Mouse (Mus musculus): ENCODE results near the gene Gli3. TPM values are rescaled to one million over a fixed set of nuclear protein-coding genes. Genes with fewer than 3 reads are reported as not detected.

Gli3 gene
- polyA plus RNA-seq, 1 experiment: 1.4 TPM

- Histone ChIP-seq H3K4me3 (replicated peaks; ENCODE audit: control insufficient read depth, low read depth, low read length) (no peak overlapping the region), H3K4me1 (ENCODE audit: control insufficient read depth, insufficient read depth, low read length) (no peaks in the 10 kb centered on the region), H3K27ac (ENCODE audit: control insufficient read depth, insufficient read depth, low read depth, low read length, poor library complexity) (no peak overlapping the region)
- TF ChIP-seq POLR2A (IDR thresholded peaks at IDR 0.05; ENCODE audit: borderline replicate concordance, control insufficient read depth, low read depth, low read length) (no peak), CTCF (IDR thresholded peaks at IDR 0.05; ENCODE audit: control insufficient read depth, insufficient read depth, low read length) (no peak)
- 89% methylated on average over 8 of the region's 8 CpGs for WGBS
These were observed 87.1 kb downstream of the Gli3 start for GRCm38 (mm10) chr13:15550027-15550602.

- H3K4me3 ChIP-seq (replicated peaks; ENCODE audit: control insufficient read depth, low read depth, low read length): no peak overlapping the region
- TF ChIP-seq CTCF (IDR thresholded peaks at IDR 0.05; ENCODE audit: control insufficient read depth, insufficient read depth, low read length): no peak
- 81% methylated on average over 6 of the region's 6 CpGs for WGBS
- H3K27ac ChIP-seq (ENCODE audit: control insufficient read depth, insufficient read depth, low read depth, low read length, poor library complexity): no peak overlapping the region
- H3K4me1 ChIP-seq (ENCODE audit: control insufficient read depth, insufficient read depth, low read length): no peaks in the 10 kb centered on the region
These were observed 87.7 kb downstream of the Gli3 start for GRCm38 (mm10) chr13:15550731-15551130.

GRCm38 (mm10) chr13:15552009-15552408, 89.0 kb downstream of the Gli3 start:
- Histone ChIP-seq H3K4me3 (replicated peaks; ENCODE audit: control insufficient read depth, low read depth, low read length) (no peak overlapping the region), H3K4me1 (ENCODE audit: control insufficient read depth, insufficient read depth, low read length) (no peaks in the 10 kb centered on the region), H3K27ac (ENCODE audit: control insufficient read depth, insufficient read depth, low read depth, low read length, poor library complexity) (no peak overlapping the region)
- WGBS: 82% methylated on average over 3 of the region's 3 CpGs
- TF ChIP-seq CTCF (IDR thresholded peaks at IDR 0.05; ENCODE audit: control insufficient read depth, insufficient read depth, low read length): no peak
- TF ChIP-seq POLR2A (IDR thresholded peaks at IDR 0.05; ENCODE audit: borderline replicate concordance, control insufficient read depth, low read depth, low read length): no peak

GRCm38 (mm10) chr13:15556646-15557098, 93.6 kb downstream of the Gli3 start:
- TF ChIP-seq POLR2A (IDR thresholded peaks at IDR 0.05; ENCODE audit: borderline replicate concordance, control insufficient read depth, low read depth, low read length) (no peak), CTCF (IDR thresholded peaks at IDR 0.05; ENCODE audit: control insufficient read depth, insufficient read depth, low read length) (no peak)
- H3K4me3 ChIP-seq (replicated peaks; ENCODE audit: control insufficient read depth, low read depth, low read length): no peak overlapping the region
- H3K27ac ChIP-seq (ENCODE audit: control insufficient read depth, insufficient read depth, low read depth, low read length, poor library complexity): no peak overlapping the region
- 32% methylated on average over 2 of the region's 2 CpGs for WGBS
- no peaks in the 10 kb centered on the region for H3K4me1 ChIP-seq (ENCODE audit: control insufficient read depth, insufficient read depth, low read length)

- H3K27ac ChIP-seq (ENCODE audit: control insufficient read depth, insufficient read depth, low read depth, low read length, poor library complexity): no peak overlapping the region
- no peaks in the 10 kb centered on the region for H3K4me1 ChIP-seq (ENCODE audit: control insufficient read depth, insufficient read depth, low read length)
- H3K4me3 ChIP-seq (replicated peaks; ENCODE audit: control insufficient read depth, low read depth, low read length): no peak overlapping the region
- TF ChIP-seq POLR2A (IDR thresholded peaks at IDR 0.05; ENCODE audit: borderline replicate concordance, control insufficient read depth, low read depth, low read length) (no peak), CTCF (IDR thresholded peaks at IDR 0.05; ENCODE audit: control insufficient read depth, insufficient read depth, low read length) (no peak)
- WGBS: 59% methylated on average over 3 of the region's 3 CpGs
These were observed 98.4 kb downstream of the Gli3 start for GRCm38 (mm10) chr13:15561441-15561840.

GRCm38 (mm10) chr13:15570908-15571568, 108.0 kb downstream of the Gli3 start:
- no peaks in the 10 kb centered on the region for H3K4me1 ChIP-seq (ENCODE audit: control insufficient read depth, insufficient read depth, low read length)
- no peak overlapping the region for H3K27ac ChIP-seq (ENCODE audit: control insufficient read depth, insufficient read depth, low read depth, low read length, poor library complexity)
- TF ChIP-seq POLR2A (IDR thresholded peaks at IDR 0.05; ENCODE audit: borderline replicate concordance, control insufficient read depth, low read depth, low read length): no peak
- H3K4me3 ChIP-seq (replicated peaks; ENCODE audit: control insufficient read depth, low read depth, low read length): no peak overlapping the region
- 56% methylated on average over 15 of the region's 15 CpGs for WGBS

- no peaks in the 10 kb centered on the region for H3K4me1 ChIP-seq (ENCODE audit: control insufficient read depth, insufficient read depth, low read length)
- TF ChIP-seq POLR2A (IDR thresholded peaks at IDR 0.05; ENCODE audit: borderline replicate concordance, control insufficient read depth, low read depth, low read length) (no peak), CTCF (IDR thresholded peaks at IDR 0.05; ENCODE audit: control insufficient read depth, insufficient read depth, low read length) (no peak)
- no peak overlapping the region for H3K4me3 ChIP-seq (replicated peaks; ENCODE audit: control insufficient read depth, low read depth, low read length)
- H3K27ac ChIP-seq (ENCODE audit: control insufficient read depth, insufficient read depth, low read depth, low read length, poor library complexity): no peak overlapping the region
- WGBS: 76% methylated on average over 8 of the region's 8 CpGs
These were observed 114.3 kb downstream of the Gli3 start for GRCm38 (mm10) chr13:15577133-15577917.

GRCm38 (mm10) chr13:15580458-15580857, 117.4 kb downstream of the Gli3 start:
- no peaks in the 10 kb centered on the region for H3K4me1 ChIP-seq (ENCODE audit: control insufficient read depth, insufficient read depth, low read length)
- H3K27ac ChIP-seq (ENCODE audit: control insufficient read depth, insufficient read depth, low read depth, low read length, poor library complexity): no peak overlapping the region
- WGBS: 80% methylated on average over 5 of the region's 5 CpGs
- no peak overlapping the region for H3K4me3 ChIP-seq (replicated peaks; ENCODE audit: control insufficient read depth, low read depth, low read length)
- TF ChIP-seq POLR2A (IDR thresholded peaks at IDR 0.05; ENCODE audit: borderline replicate concordance, control insufficient read depth, low read depth, low read length): no peak
